Mouse (Mus musculus) urinary bladder, postnatal 4 days (tissue): Measurements from ENCODE around the gene Irx3.
A peak's percentile ranks its signal among the peaks of the same experiment; 100 is the strongest.

Experiments
- DNase-seq, 2 experiments: peaks; one replicate each; pipeline ENCODE4 v3.0.0; 2021 to 2022; ENCODE audit warnings: low spot score in 2 of 2

The Irx3 gene

GRCm38 (mm10) chr8:91801241-91801811 is 541 bp downstream of the Irx3 start:
- DNase-seq, result peak in 1 of 2 experiments; percentile 25

GRCm38 (mm10) chr8:91800523-91801240 is 1.2 kb downstream of the Irx3 start:
- no peak for DNase-seq

GRCm38 (mm10) chr8:91799681-91800522 is 2.0 kb downstream of the Irx3 start:
- no peak for DNase-seq

GRCm38 (mm10) chr8:91799016-91799581 is 2.8 kb downstream of the Irx3 start:
- DNase-seq, result no peak

GRCm38 (mm10) chr8:91797626-91798271 is 4.1 kb downstream of the Irx3 start:
- DNase-seq, result peak; percentile 41 to 70

GRCm38 (mm10) chr8:91793846-91794245 is 8.0 kb downstream of the Irx3 start:
- no peak for DNase-seq

- no peak for DNase-seq
These were observed 14.5 kb downstream of the Irx3 start for GRCm38 (mm10) chr8:91787194-91787895.

- no peak for DNase-seq
These were observed 18.9 kb downstream of the Irx3 start for GRCm38 (mm10) chr8:91782940-91783339.

GRCm38 (mm10) chr8:91782201-91782600 is 19.7 kb downstream of the Irx3 start:
- no peak for DNase-seq

GRCm38 (mm10) chr8:91780648-91781047 is 21.2 kb downstream of the Irx3 start:
- no peak for DNase-seq

GRCm38 (mm10) chr8:91768857-91769256 is 33.0 kb downstream of the Irx3 start:
- no peak for DNase-seq

- no peak for DNase-seq
These were observed 36.3 kb downstream of the Irx3 start for GRCm38 (mm10) chr8:91765411-91766034.

GRCm38 (mm10) chr8:91755566-91755965 is 46.3 kb downstream of the Irx3 start:
- no peak for DNase-seq

- no peak for DNase-seq
These were observed 46.8 kb downstream of the Irx3 start for GRCm38 (mm10) chr8:91755062-91755461.

GRCm38 (mm10) chr8:91750794-91751125 is 51.1 kb downstream of the Irx3 start:
- DNase-seq, result no peak

- no peak for DNase-seq
These were observed 51.6 kb downstream of the Irx3 start for GRCm38 (mm10) chr8:91750096-91750793.

- DNase-seq, result no peak
These were observed 52.5 kb downstream of the Irx3 start for GRCm38 (mm10) chr8:91749412-91749811.
